Mouse (Mus musculus) frontal cortex, adult 2 months (tissue): ENCODE measurements around the gene Samd3. TPM values are rescaled to one million over a fixed set of nuclear protein-coding genes. Genes with fewer than 3 reads are reported as not detected.
A peak's percentile ranks its signal among the peaks of the same experiment; 100 is the strongest.

Source experiments
- DNase-seq, 2 experiments: peaks; one replicate each; pipeline ENCODE4 v3.0.0; 2022; ENCODE audit warnings: low spot score in 1 of 2; ENCODE audit errors: extremely low spot score in 1 of 2
- polyA plus RNA-seq: library from polyadenylated mRNA; depleted of rRNA; stranded (reverse); fragments of >200 nt; gene quantifications from 2 replicates; pipeline ENCODE4 v1.2.3, GENCODE M21; 2012; rRNA removed

Gene Samd3
- 2.5 and 3.2 TPM in 2 replicates for polyA plus RNA-seq

- no peak for DNase-seq
These were observed at the start of gene Samd3 for GRCm38 (mm10) chr10:26229488-26229887. Gene Samd3, plus strand, starts transcription at chr10:26229707.

- DNase-seq, result peak in 1 of 2 experiments; percentile 19
These were observed 44.2 kb upstream of the Samd3 start for GRCm38 (mm10) chr10:26185289-26185688.

GRCm38 (mm10) chr10:26190811-26191210 lies 38.7 kb upstream of the Samd3 start:
- no peak for DNase-seq

GRCm38 (mm10) chr10:26194892-26195291 lies 34.6 kb upstream of the Samd3 start:
- DNase-seq, result no peak

- peak; percentile 24 to 41 for DNase-seq
These were observed 26.7 kb upstream of the Samd3 start for GRCm38 (mm10) chr10:26202708-26203368.

- no peak for DNase-seq
These were observed 8.8 kb upstream of the Samd3 start for GRCm38 (mm10) chr10:26220729-26221128.

- DNase-seq, result no peak
These were observed 3.3 kb upstream of the Samd3 start for GRCm38 (mm10) chr10:26226241-26226640.

GRCm38 (mm10) chr10:26226734-26227133 lies 2.8 kb upstream of the Samd3 start:
- no peak for DNase-seq

GRCm38 (mm10) chr10:26228187-26228586 lies 1.3 kb upstream of the Samd3 start:
- no peak for DNase-seq

- DNase-seq, result no peak
These were observed 2.7 kb downstream of the Samd3 start for GRCm38 (mm10) chr10:26232071-26232653.

GRCm38 (mm10) chr10:26238559-26238958 lies 9.1 kb downstream of the Samd3 start:
- no peak for DNase-seq

GRCm38 (mm10) chr10:26239090-26239489 lies 9.6 kb downstream of the Samd3 start:
- DNase-seq, result no peak

- DNase-seq, result peak in 1 of 2 experiments; percentile 30
These were observed 13.7 kb downstream of the Samd3 start for GRCm38 (mm10) chr10:26243203-26243602.

GRCm38 (mm10) chr10:26244466-26244865 lies 15.0 kb downstream of the Samd3 start:
- no peak for DNase-seq

GRCm38 (mm10) chr10:26249426-26250165 lies 20.1 kb downstream of the Samd3 start:
- DNase-seq, result peak; percentile 90 to 92

GRCm38 (mm10) chr10:26259908-26260307 lies 30.4 kb downstream of the Samd3 start:
- no peak for DNase-seq

GRCm38 (mm10) chr10:26263744-26264459 lies 34.4 kb downstream of the Samd3 start:
- DNase-seq, result no peak

GRCm38 (mm10) chr10:26275414-26275813 lies 45.9 kb downstream of the Samd3 start:
- DNase-seq, result no peak

- DNase-seq, result no peak
These were observed 50.5 kb downstream of the Samd3 start for GRCm38 (mm10) chr10:26280009-26280408.

- DNase-seq, result peak in 1 of 2 experiments; percentile 38
These were observed 57.6 kb downstream of the Samd3 start for GRCm38 (mm10) chr10:26287136-26287535.

- DNase-seq, result peak; percentile 56 to 78
These were observed 67.7 kb downstream of the Samd3 start for GRCm38 (mm10) chr10:26297200-26297599.
